Mouse (Mus musculus): ENCODE results near the gene Nol9.

GRCm38 (mm10) chr4:152110689-152111088 lies 71.6 kb downstream of the Nol9 start:
- no peak for TF ChIP-seq POLR2A (IDR thresholded peaks at IDR 0.05; ENCODE audit: control insufficient read depth, low read depth, low read length)
- TF ChIP-seq CTCF (IDR thresholded peaks at IDR 0.05; ENCODE audit: control insufficient read depth, insufficient read depth, insufficient replicate concordance, low read depth, low read length): no peak

Data from testis, adult 2 months (tissue).